Mouse (Mus musculus): ENCODE results near the gene Gmeb1. TPM values are rescaled to one million over a fixed set of nuclear protein-coding genes. Genes with fewer than 3 reads are reported as not detected.
"Not testable (repeated sequence)": the region's sequence is repeated elsewhere in the genome, so short reads cannot be mapped to it uniquely, and the experiment has no call there.

Gene Gmeb1
- polyA plus RNA-seq, 1 experiment from 2014 or later, result 28.1 TPM

DNA sequence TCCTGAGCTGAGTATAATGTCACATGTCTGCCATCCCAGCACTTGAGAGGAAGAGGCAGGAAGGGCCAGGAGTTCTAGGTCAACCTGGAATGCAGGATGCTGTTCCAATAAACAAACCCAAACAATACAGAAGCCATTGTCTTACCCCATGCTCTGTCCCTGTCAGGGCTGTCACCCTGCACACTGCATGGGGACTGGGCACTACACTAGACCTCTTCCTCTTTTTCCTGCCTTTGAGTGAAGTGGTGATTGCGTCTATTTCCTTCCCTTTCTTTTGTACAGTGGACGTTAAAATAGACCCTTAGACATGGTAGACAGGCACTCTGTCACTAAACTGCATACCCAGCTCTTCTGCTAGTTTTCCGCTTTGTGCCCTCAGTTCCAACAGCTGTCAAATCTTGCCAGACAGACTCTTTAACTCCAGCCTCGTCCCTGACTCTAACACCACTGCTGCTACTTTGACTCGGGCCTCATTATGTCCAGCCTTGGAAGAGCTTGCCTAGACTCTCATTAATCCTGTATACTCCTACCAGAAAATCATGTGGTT is 13.9 kb downstream of the Gmeb1 start:
- H3K4me2 ChIP-seq, result no peak overlapping the region
- no peaks in the 10 kb centered on the region for H3K4me1 ChIP-seq (ENCODE audit: control insufficient read depth, insufficient read depth, low read length)
- peaks cover 30% of the 10 kb centered on the region for H3K36me3 ChIP-seq (ENCODE audit: control insufficient read depth, insufficient read depth, low read length)
- H3K27ac ChIP-seq (ENCODE audit: low read depth, low read length), result no peak overlapping the region
- H3K9ac ChIP-seq (ENCODE audit: low read depth, low read length), result no peak overlapping the region
- H3K9me3 ChIP-seq (replicated peaks; ENCODE audit: control insufficient read depth, low read length), result no peaks in the 10 kb centered on the region
- WGBS (ENCODE audit: insufficient replicate concordance), result 72% methylated on average over 5 of the region's 5 CpGs
- no peaks in the 10 kb centered on the region for H3K27me3 ChIP-seq (ENCODE audit: control insufficient read depth, insufficient read depth, low read length)
- no peak for ATAC-seq (replicated peaks; ENCODE audit: insufficient number of reproducible peaks, low FRiP score, low TSS enrichment)
- H3K4me3 ChIP-seq (ENCODE audit: low read depth, low read length), result no peak overlapping the region

DNA sequence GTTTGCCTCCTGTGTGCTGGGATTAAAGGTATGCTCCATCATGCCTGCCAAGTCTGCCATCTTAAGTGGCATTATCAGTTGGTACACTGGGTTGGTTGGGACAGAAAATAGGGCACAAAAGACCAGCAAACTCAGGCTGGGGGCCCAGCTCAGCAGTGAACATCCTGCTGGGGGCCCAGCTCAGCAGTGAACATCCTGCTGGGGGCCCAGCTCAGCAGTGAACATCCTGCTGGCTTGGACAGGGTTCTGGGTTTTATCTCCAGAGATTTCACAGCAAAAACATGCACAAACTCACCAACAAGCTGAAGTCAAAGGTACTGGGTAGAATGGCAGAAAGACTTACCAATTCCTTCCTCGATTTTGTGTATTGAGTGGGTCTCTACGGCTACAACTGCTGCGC is 15.8 kb downstream of the Gmeb1 start:
- peaks cover 21% of the 10 kb centered on the region for H3K36me3 ChIP-seq (ENCODE audit: control insufficient read depth, insufficient read depth, low read length)
- WGBS (ENCODE audit: insufficient replicate concordance), result 93% methylated on average over 3 of the region's 3 CpGs
- no peak overlapping the region for H3K9ac ChIP-seq (ENCODE audit: low read depth, low read length)
- no peaks in the 10 kb centered on the region for H3K27me3 ChIP-seq (ENCODE audit: control insufficient read depth, insufficient read depth, low read length)
- H3K4me1 ChIP-seq (ENCODE audit: control insufficient read depth, insufficient read depth, low read length), result no peaks in the 10 kb centered on the region
- ATAC-seq (replicated peaks; ENCODE audit: insufficient number of reproducible peaks, low FRiP score, low TSS enrichment), result no peak
- no peak overlapping the region for H3K4me3 ChIP-seq (ENCODE audit: low read depth, low read length)
- H3K4me2 ChIP-seq, result no peak overlapping the region
- no peaks in the 10 kb centered on the region for H3K9me3 ChIP-seq (replicated peaks; ENCODE audit: control insufficient read depth, low read length)
- no peak overlapping the region for H3K27ac ChIP-seq (ENCODE audit: low read depth, low read length)

DNA sequence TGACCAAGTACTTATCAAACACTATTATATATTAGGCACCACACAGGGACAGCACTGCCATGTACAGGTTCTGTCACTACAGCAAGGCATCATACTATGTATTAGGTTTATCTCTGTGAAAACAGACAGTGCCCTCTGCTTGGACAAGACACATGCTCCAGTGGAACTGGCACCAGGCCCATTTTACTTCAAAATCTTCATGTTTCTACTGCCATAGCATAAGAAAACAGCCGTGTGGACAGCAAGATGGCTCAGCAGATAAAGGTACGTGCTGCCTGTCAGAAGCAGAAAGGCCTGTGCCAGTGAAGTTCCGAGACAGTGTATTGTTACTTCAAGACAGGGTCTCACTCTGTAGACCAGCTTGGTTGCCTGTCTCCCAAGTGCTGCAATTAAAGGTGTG is 20.2 kb downstream of the Gmeb1 start:
- H3K36me3 ChIP-seq (ENCODE audit: control insufficient read depth, insufficient read depth, low read length), result peaks cover 25% of the 10 kb centered on the region
- WGBS (ENCODE audit: insufficient replicate concordance), result 71% methylated on average over 3 of the region's 3 CpGs

DNA sequence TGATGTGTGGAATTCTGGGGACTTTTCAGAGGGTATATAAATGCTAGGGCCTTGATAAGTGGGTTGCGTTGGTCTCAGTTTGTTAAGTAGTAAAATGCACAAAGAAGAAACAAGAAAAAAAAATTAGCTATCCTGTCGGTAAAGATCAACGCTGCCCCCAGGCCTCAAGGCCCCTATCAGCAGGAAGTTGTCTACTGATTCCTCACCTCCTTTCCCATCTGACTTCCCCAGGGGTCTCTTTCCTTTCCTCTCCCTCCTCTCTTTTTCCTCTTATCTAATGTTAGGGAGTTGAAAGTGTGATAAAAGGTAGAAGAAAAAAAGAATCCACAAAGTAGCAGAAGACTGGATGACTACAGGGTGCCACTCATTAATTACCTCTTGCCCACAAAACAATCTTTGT is 21.0 kb downstream of the Gmeb1 start:
- Histone ChIP-seq H3K9me3 (replicated peaks; ENCODE audit: control insufficient read depth, low read length) (no peaks in the 10 kb centered on the region), H3K4me2 (no peak overlapping the region), H3K4me3 (ENCODE audit: low read depth, low read length) (no peak overlapping the region), H3K4me1 (ENCODE audit: control insufficient read depth, insufficient read depth, low read length) (no peaks in the 10 kb centered on the region), H3K27me3 (ENCODE audit: control insufficient read depth, insufficient read depth, low read length) (no peaks in the 10 kb centered on the region), H3K27ac (ENCODE audit: low read depth, low read length) (no peak overlapping the region), H3K36me3 (ENCODE audit: control insufficient read depth, insufficient read depth, low read length) (peaks cover 26% of the 10 kb centered on the region), H3K9ac (ENCODE audit: low read depth, low read length) (no peak overlapping the region)
- ATAC-seq (replicated peaks; ENCODE audit: insufficient number of reproducible peaks, low FRiP score, low TSS enrichment), result no peak
- WGBS (ENCODE audit: insufficient replicate concordance), result 54% methylated on average over 3 of the region's 3 CpGs

More for the DNA sequence above, 20.2 kb downstream of the Gmeb1 start:
- H3K27me3 ChIP-seq (ENCODE audit: control insufficient read depth, insufficient read depth, low read length), result no peaks in the 10 kb centered on the region
- H3K4me3 ChIP-seq (ENCODE audit: low read depth, low read length), result no peak overlapping the region
- no peak overlapping the region for H3K27ac ChIP-seq (ENCODE audit: low read depth, low read length)
- no peak overlapping the region for H3K4me2 ChIP-seq
- H3K9ac ChIP-seq (ENCODE audit: low read depth, low read length), result no peak overlapping the region
- H3K4me1 ChIP-seq (ENCODE audit: control insufficient read depth, insufficient read depth, low read length), result no peaks in the 10 kb centered on the region
- H3K9me3 ChIP-seq (replicated peaks; ENCODE audit: control insufficient read depth, low read length), result no peaks in the 10 kb centered on the region
- no peak for ATAC-seq (replicated peaks; ENCODE audit: insufficient number of reproducible peaks, low FRiP score, low TSS enrichment)

DNA sequence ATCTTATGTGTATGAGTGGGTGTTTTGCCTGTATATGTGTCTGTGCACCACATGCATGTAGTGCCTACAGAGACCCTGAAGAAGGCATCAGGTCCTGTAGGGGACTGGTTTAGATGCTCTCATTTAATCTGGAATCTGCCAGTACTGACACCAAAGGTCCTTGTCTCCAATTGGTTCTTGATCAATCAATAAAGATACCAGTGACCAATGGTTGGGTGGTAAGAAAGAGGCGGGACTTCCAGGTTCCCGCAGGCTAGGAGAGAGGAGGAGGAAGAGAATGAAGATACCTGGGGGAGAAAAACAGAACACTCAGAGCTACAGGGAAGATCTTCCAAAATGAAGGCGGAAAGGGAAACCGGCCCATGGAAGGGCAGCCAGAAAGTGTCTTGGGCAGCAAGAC is 23.0 kb downstream of the Gmeb1 start:
- Histone ChIP-seq H3K4me3 (ENCODE audit: low read depth, low read length) (no peak overlapping the region), H3K36me3 (ENCODE audit: control insufficient read depth, insufficient read depth, low read length) (peaks cover 35% of the 10 kb centered on the region), H3K9me3 (replicated peaks; ENCODE audit: control insufficient read depth, low read length) (no peaks in the 10 kb centered on the region), H3K27me3 (ENCODE audit: control insufficient read depth, insufficient read depth, low read length) (no peaks in the 10 kb centered on the region), H3K27ac (ENCODE audit: low read depth, low read length) (no peak overlapping the region), H3K9ac (ENCODE audit: low read depth, low read length) (no peak overlapping the region), H3K4me1 (ENCODE audit: control insufficient read depth, insufficient read depth, low read length) (no peaks in the 10 kb centered on the region), H3K4me2 (no peak overlapping the region)
- no peak for ATAC-seq (replicated peaks; ENCODE audit: insufficient number of reproducible peaks, low FRiP score, low TSS enrichment)
- 80% methylated on average over 4 of the region's 4 CpGs for WGBS (ENCODE audit: insufficient replicate concordance)

DNA sequence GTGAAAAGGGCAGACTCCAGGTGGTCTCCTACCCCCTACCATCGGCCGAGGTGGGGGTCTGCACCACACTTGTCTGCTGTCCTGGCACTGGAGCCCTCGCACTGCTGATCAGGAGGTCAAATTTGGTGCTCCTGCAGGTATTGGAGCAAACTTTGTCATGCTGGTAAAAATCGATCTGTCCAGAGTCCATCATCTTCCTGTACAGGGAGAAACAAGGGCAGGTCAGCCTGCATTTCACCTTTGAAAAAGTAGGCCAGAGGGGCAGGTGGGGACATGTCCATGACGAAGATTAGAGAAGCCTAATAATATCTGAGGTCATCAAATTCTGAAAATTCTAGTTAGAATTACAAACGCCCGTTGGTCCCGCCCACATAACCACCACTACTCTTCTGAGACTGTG is 26.7 kb downstream of the Gmeb1 start:
- Histone ChIP-seq H3K9me3 (replicated peaks; ENCODE audit: control insufficient read depth, low read length) (no peaks in the 10 kb centered on the region), H3K9ac (ENCODE audit: low read depth, low read length) (no peak overlapping the region), H3K4me2 (no peak overlapping the region), H3K36me3 (ENCODE audit: control insufficient read depth, insufficient read depth, low read length) (peaks cover 53% of the 10 kb centered on the region), H3K4me3 (ENCODE audit: low read depth, low read length) (no peak overlapping the region), H3K27me3 (ENCODE audit: control insufficient read depth, insufficient read depth, low read length) (no peaks in the 10 kb centered on the region), H3K27ac (ENCODE audit: low read depth, low read length) (no peak overlapping the region), H3K4me1 (ENCODE audit: control insufficient read depth, insufficient read depth, low read length) (no peaks in the 10 kb centered on the region)
- no peak for ATAC-seq (replicated peaks; ENCODE audit: insufficient number of reproducible peaks, low FRiP score, low TSS enrichment)
- WGBS (ENCODE audit: insufficient replicate concordance), result 90% methylated on average over 8 of the region's 8 CpGs

DNA sequence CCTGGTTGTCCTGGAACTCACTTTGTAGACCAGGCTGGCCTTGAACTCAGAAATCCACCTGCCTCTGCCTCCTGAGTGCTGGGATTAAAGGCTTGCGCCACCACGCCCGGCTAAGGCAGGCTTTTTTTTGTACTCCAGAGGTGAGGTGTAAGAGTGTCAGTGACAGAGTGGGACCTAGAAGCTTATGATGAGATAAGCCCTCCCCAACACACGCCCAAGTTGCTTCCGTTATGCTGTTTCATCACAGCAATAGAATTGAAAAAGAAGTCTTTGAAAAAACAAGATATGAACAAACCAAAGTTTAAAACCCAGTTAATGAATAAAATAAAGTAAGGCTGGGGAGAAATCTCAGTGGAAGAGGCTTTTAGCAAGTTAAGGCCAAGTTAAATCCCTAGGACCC is 31.0 kb downstream of the Gmeb1 start:
- WGBS (ENCODE audit: insufficient replicate concordance), result 93% methylated on average over 5 of the region's 5 CpGs
- H3K9me3 ChIP-seq (replicated peaks; ENCODE audit: control insufficient read depth, low read length), result no peaks in the 10 kb centered on the region
- ATAC-seq (replicated peaks; ENCODE audit: insufficient number of reproducible peaks, low FRiP score, low TSS enrichment), result no peak

DNA sequence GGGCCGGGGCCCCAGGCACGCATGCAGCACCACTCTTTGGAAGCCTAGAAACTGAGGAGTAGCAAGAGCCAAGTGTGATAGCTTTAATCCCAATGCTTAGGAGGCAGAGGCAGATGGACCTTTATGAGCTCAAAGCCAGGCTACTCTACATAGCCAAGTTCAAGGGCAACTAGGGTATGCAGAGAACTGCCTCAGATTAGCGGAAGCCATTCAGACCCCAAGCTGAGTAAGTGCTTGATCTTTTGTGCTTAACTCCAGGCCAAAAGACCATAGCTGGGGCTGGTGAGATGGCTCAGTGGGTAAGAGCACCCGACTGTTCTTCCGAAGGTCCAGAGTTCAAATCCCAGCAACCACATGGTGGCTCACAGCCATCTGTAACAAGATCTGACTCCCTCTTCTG is 39.4 kb downstream of the Gmeb1 start:
- not testable (repeated sequence) for H3K27ac ChIP-seq (ENCODE audit: low read depth, low read length); H3K4me1 ChIP-seq (ENCODE audit: control insufficient read depth, insufficient read depth, low read length); H3K4me3 ChIP-seq (ENCODE audit: low read depth, low read length); H3K27me3 ChIP-seq (ENCODE audit: control insufficient read depth, insufficient read depth, low read length); ATAC-seq (replicated peaks; ENCODE audit: insufficient number of reproducible peaks, low FRiP score, low TSS enrichment); H3K4me2 ChIP-seq; H3K9me3 ChIP-seq (replicated peaks; ENCODE audit: control insufficient read depth, low read length); H3K9ac ChIP-seq (ENCODE audit: low read depth, low read length)
- H3K36me3 ChIP-seq (ENCODE audit: control insufficient read depth, insufficient read depth, low read length), result peaks cover 12% of the 10 kb centered on the region
- WGBS (ENCODE audit: insufficient replicate concordance), result 91% methylated on average over 5 of the region's 5 CpGs

More for the DNA sequence above, 31.0 kb downstream of the Gmeb1 start:
- Histone ChIP-seq H3K36me3 (ENCODE audit: control insufficient read depth, insufficient read depth, low read length) (peaks cover 64% of the 10 kb centered on the region), H3K4me2 (no peak overlapping the region), H3K9ac (ENCODE audit: low read depth, low read length) (no peak overlapping the region), H3K4me3 (ENCODE audit: low read depth, low read length) (no peak overlapping the region), H3K27ac (ENCODE audit: low read depth, low read length) (no peak overlapping the region), H3K4me1 (ENCODE audit: control insufficient read depth, insufficient read depth, low read length) (no peaks in the 10 kb centered on the region), H3K27me3 (ENCODE audit: control insufficient read depth, insufficient read depth, low read length) (no peaks in the 10 kb centered on the region)

DNA sequence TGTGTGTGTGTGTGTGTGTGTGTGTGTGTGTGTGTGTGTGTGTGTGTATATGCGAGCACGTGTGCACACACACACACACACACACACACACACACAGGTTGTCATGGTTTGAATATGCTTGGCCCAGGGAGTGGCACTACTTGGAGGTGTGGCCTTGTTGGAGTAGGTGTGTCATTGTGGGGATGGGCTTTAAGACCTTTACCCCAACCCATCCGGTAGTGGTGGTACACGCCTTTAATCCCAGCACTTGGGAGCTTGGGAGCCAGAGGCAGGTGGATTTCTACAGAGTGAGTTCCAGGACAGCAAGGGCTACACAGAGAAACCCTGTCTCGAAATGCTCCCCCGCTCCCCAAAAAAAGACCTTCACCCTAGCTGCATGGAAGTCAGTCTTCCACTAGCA is 43.0 kb downstream of the Gmeb1 start:
- not testable (repeated sequence) for H3K27ac ChIP-seq (ENCODE audit: low read depth, low read length); H3K36me3 ChIP-seq (ENCODE audit: control insufficient read depth, insufficient read depth, low read length); ATAC-seq (replicated peaks; ENCODE audit: insufficient number of reproducible peaks, low FRiP score, low TSS enrichment); H3K9ac ChIP-seq (ENCODE audit: low read depth, low read length); H3K9me3 ChIP-seq (replicated peaks; ENCODE audit: control insufficient read depth, low read length); H3K4me3 ChIP-seq (ENCODE audit: low read depth, low read length); H3K27me3 ChIP-seq (ENCODE audit: control insufficient read depth, insufficient read depth, low read length); H3K4me1 ChIP-seq (ENCODE audit: control insufficient read depth, insufficient read depth, low read length); H3K4me2 ChIP-seq
- WGBS (ENCODE audit: insufficient replicate concordance), result 64% methylated on average over 4 of the region's 6 CpGs

Data from heart, embryonic 11.5 days (tissue).